Mouse (Mus musculus) liver, embryonic 14 days (tissue): ENCODE measurements around the gene 4932438H23Rik. TPM values are rescaled to one million over a fixed set of nuclear protein-coding genes. Genes with fewer than 3 reads are reported as not detected.

ENCODE experiments used
- polyA plus RNA-seq: library from polyadenylated mRNA; depleted of rRNA; stranded (reverse); fragments of >200 nt; gene quantifications from 2 replicates; pipeline ENCODE4 v1.2.3, GENCODE M21; 2012; rRNA removed

4932438H23Rik gene
- not detected in 2 replicates for polyA plus RNA-seq

GRCm38 (mm10) chr16:91095022-91095421 lies at the start of gene 4932438H23Rik:
Gene 4932438H23Rik (minus strand): TSS chr16:91095122.

GRCm38 (mm10) chr16:91044270-91045182 lies 50.4 kb downstream of the 4932438H23Rik start, which contains the start of gene Paxbp1:
Gene Paxbp1 (minus strand): TSS chr16:91044543.

GRCm38 (mm10) chr16:91011021-91011683 lies 83.8 kb downstream of the 4932438H23Rik start, which contains the start of gene Synj1:
Gene Synj1 (minus strand): TSS chr16:91011308.

Other genes with a start within 250 kb of the 4932438H23Rik start
- gene Cfap298, start 160.0 kb downstream of the 4932438H23Rik start, polyA plus RNA-seq: 12.5 and 13.5 TPM in 2 replicates
- 11.7 and 15.9 TPM in 2 replicates for gene Synj1, start 83.8 kb downstream of the 4932438H23Rik start, polyA plus RNA-seq
- 28.3 and 31.1 TPM in 2 replicates for gene Paxbp1, start 50.6 kb downstream of the 4932438H23Rik start, polyA plus RNA-seq
- gene Olig2, start 130.3 kb upstream of the 4932438H23Rik start, polyA plus RNA-seq: not detected in 2 replicates
- gene Olig1, start 174.7 kb upstream of the 4932438H23Rik start, polyA plus RNA-seq: 0.01 TPM in 1 of 2 replicates, not detected in the other